Mouse (Mus musculus) layer of hippocampus, adult 9-11 months (tissue): ENCODE measurements at regions not wholly inside any gene's neighbourhood (a gene's known extent, or its start where the extent isn't known, plus 50 kb on each side); places are given as distances from the start of the nearest gene placed in this dataset.
A peak's percentile ranks its signal among the peaks of the same experiment; 100 is the strongest.

ENCODE experiments used
- DNase-seq: peaks from one replicate; pipeline ENCODE4 v3.0.0; 2022

- peak; percentile 10 for DNase-seq
Observed at GRCm38 (mm10) chr4:131014301-131015081, 70.3 kb downstream of the Matn1 start.

GRCm38 (mm10) chr4:131015156-131015555 is 71.0 kb downstream of the Matn1 start:
- DNase-seq, result no peak

- DNase-seq, result no peak
Observed at GRCm38 (mm10) chr4:131023601-131024000, 79.4 kb downstream of the Matn1 start.

GRCm38 (mm10) chr4:131036292-131036691 is 92.1 kb downstream of the Matn1 start:
- no peak for DNase-seq

- no peak for DNase-seq
Observed at GRCm38 (mm10) chr4:131037179-131037578, 93.0 kb downstream of the Matn1 start.

GRCm38 (mm10) chr4:131039686-131040085 is 95.5 kb downstream of the Matn1 start:
- DNase-seq, result no peak

GRCm38 (mm10) chr4:131041210-131041609 is 97.0 kb downstream of the Matn1 start:
- DNase-seq, result no peak

- DNase-seq, result no peak
Observed at GRCm38 (mm10) chr4:131046101-131046500, 101.9 kb downstream of the Matn1 start.

- DNase-seq, result peak; percentile 17
Observed at GRCm38 (mm10) chr4:131046969-131047650, 102.9 kb downstream of the Matn1 start.

GRCm38 (mm10) chr4:131056293-131056692 is 112.1 kb downstream of the Matn1 start:
- no peak for DNase-seq

GRCm38 (mm10) chr4:131059572-131059971 is 115.4 kb downstream of the Matn1 start:
- DNase-seq, result no peak

- DNase-seq, result no peak
Observed at GRCm38 (mm10) chr4:131060191-131060680, 116.1 kb downstream of the Matn1 start.

- DNase-seq, result no peak
Observed at GRCm38 (mm10) chr4:131060706-131061105, 116.5 kb downstream of the Matn1 start.

- DNase-seq, result no peak
Observed at GRCm38 (mm10) chr4:131062592-131062991, 118.4 kb downstream of the Matn1 start.

- DNase-seq, result no peak
Observed at GRCm38 (mm10) chr4:131066186-131066939, 122.2 kb downstream of the Matn1 start.

GRCm38 (mm10) chr4:131070566-131070965 is 126.4 kb downstream of the Matn1 start:
- DNase-seq, result no peak

- DNase-seq, result no peak
Observed at GRCm38 (mm10) chr4:131072623-131073022, 128.4 kb downstream of the Matn1 start.

GRCm38 (mm10) chr4:131073420-131073819 is 129.2 kb downstream of the Matn1 start:
- no peak for DNase-seq

- no peak for DNase-seq
Observed at GRCm38 (mm10) chr4:131075326-131075932, 131.2 kb downstream of the Matn1 start.

GRCm38 (mm10) chr4:131076628-131077027 is 132.4 kb downstream of the Matn1 start:
- DNase-seq, result no peak

GRCm38 (mm10) chr4:131080113-131080512 is 135.9 kb downstream of the Matn1 start:
- no peak for DNase-seq

GRCm38 (mm10) chr4:131083405-131083804 is 139.2 kb downstream of the Matn1 start:
- no peak for DNase-seq

- DNase-seq, result no peak
Observed at GRCm38 (mm10) chr4:131097421-131097820, 153.2 kb downstream of the Matn1 start.
